Mouse (Mus musculus): ENCODE measurements around the gene Corin. TPM values are rescaled to one million over a fixed set of nuclear protein-coding genes. Genes with fewer than 3 reads are reported as not detected.
A peak's percentile ranks its signal among the peaks of the same experiment; 100 is the strongest.

The Corin gene
- polyA plus RNA-seq, 1 experiment from 2014 or later = 1.4 TPM

- no peak for ATAC-seq (ENCODE audit: insufficient number of reproducible peaks, insufficient read depth, low FRiP score, low read depth)
- Histone ChIP-seq H3K9ac (replicated peaks; ENCODE audit: low read depth, low read length) (no peak overlapping the region), H3K27me3 (ENCODE audit: control insufficient read depth, insufficient read depth, low read length) (no peaks in the 10 kb centered on the region), H3K27ac (ENCODE audit: low read length) (no peak overlapping the region), H3K36me3 (ENCODE audit: control insufficient read depth, insufficient read depth, low read length) (no peaks in the 10 kb centered on the region), H3K4me1 (ENCODE audit: control insufficient read depth, insufficient read depth, low read length) (no peaks in the 10 kb centered on the region), H3K4me3 (ENCODE audit: low read depth, low read length) (no peak overlapping the region), H3K9me3 (ENCODE audit: control insufficient read depth, low read depth, low read length) (no peaks in the 10 kb centered on the region), H3K4me2 (replicated peaks; ENCODE audit: low read depth, low read length) (no peak overlapping the region)
- WGBS = 70% methylated on average over 3 of the region's 3 CpGs
Observed at GRCm38 (mm10) chr5:72431856-72432255, 72.4 kb downstream of the Corin start.

- Histone ChIP-seq H3K27ac (ENCODE audit: low read length) (no peak overlapping the region), H3K4me3 (ENCODE audit: low read depth, low read length) (no peak overlapping the region), H3K27me3 (ENCODE audit: control insufficient read depth, insufficient read depth, low read length) (no peaks in the 10 kb centered on the region), H3K4me1 (ENCODE audit: control insufficient read depth, insufficient read depth, low read length) (no peaks in the 10 kb centered on the region), H3K9me3 (ENCODE audit: control insufficient read depth, low read depth, low read length) (no peaks in the 10 kb centered on the region), H3K9ac (replicated peaks; ENCODE audit: low read depth, low read length) (no peak overlapping the region), H3K36me3 (ENCODE audit: control insufficient read depth, insufficient read depth, low read length) (no peaks in the 10 kb centered on the region), H3K4me2 (replicated peaks; ENCODE audit: low read depth, low read length) (no peak overlapping the region)
- ATAC-seq (ENCODE audit: insufficient number of reproducible peaks, insufficient read depth, low FRiP score, low read depth) = no peak
- WGBS = 87% methylated on average over 4 of the region's 4 CpGs
Observed at GRCm38 (mm10) chr5:72427556-72427955, 76.7 kb downstream of the Corin start.

- Histone ChIP-seq H3K4me2 (replicated peaks; ENCODE audit: low read depth, low read length) (no peak overlapping the region), H3K9ac (replicated peaks; ENCODE audit: low read depth, low read length) (no peak overlapping the region), H3K27me3 (ENCODE audit: control insufficient read depth, insufficient read depth, low read length) (no peaks in the 10 kb centered on the region), H3K4me3 (ENCODE audit: low read depth, low read length) (no peak overlapping the region), H3K9me3 (ENCODE audit: control insufficient read depth, low read depth, low read length) (no peaks in the 10 kb centered on the region), H3K4me1 (ENCODE audit: control insufficient read depth, insufficient read depth, low read length) (no peaks in the 10 kb centered on the region), H3K27ac (ENCODE audit: low read length) (no peak overlapping the region), H3K36me3 (ENCODE audit: control insufficient read depth, insufficient read depth, low read length) (no peaks in the 10 kb centered on the region)
- no peak for ATAC-seq (ENCODE audit: insufficient number of reproducible peaks, insufficient read depth, low FRiP score, low read depth)
Observed at GRCm38 (mm10) chr5:72425342-72426010, 78.8 kb downstream of the Corin start.

DNA sequence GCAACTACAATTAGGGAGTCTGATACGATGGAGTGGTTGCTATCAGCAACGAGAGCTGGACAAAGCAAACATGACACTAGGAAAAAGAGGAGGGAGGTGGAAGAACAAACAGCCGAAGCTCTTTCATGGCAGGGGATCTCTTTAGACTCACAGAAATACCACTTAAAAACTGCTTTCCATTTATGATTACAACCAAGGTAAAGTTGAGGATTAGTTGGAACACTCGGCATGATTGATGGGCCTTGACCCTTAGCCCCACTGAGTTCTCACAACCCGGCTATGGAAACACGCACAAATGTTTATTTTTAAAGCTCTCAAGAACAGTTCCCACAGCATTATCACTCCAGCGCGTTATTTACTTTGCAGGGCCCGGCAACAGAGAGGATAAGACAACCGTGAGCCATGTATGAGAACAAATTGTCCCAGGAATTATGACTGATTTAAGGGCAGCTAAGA lies 92.4 kb downstream of the Corin start:
- Histone ChIP-seq H3K27me3 (ENCODE audit: control insufficient read depth, insufficient read depth, low read length) (no peaks in the 10 kb centered on the region), H3K9me3 (ENCODE audit: control insufficient read depth, low read depth, low read length) (no peaks in the 10 kb centered on the region), H3K4me2 (replicated peaks; ENCODE audit: low read depth, low read length) (no peak overlapping the region; the same call in 1 of the 2 replicates), H3K36me3 (ENCODE audit: control insufficient read depth, insufficient read depth, low read length) (no peaks in the 10 kb centered on the region), H3K4me3 (ENCODE audit: low read depth, low read length) (no peak overlapping the region), H3K4me1 (ENCODE audit: control insufficient read depth, insufficient read depth, low read length) (0 out of 2 replicates have a peak, but pooled peaks cover 4% of the 10 kb centered on the region), H3K9ac (replicated peaks; ENCODE audit: low read depth, low read length) (no peak overlapping the region), H3K27ac (ENCODE audit: low read length) (no peak overlapping the region)
- WGBS = 7% methylated on average over 10 of the region's 10 CpGs
- peak; percentile 89 for ATAC-seq (ENCODE audit: insufficient number of reproducible peaks, insufficient read depth, low FRiP score, low read depth)

- 72% methylated on average over 3 of the region's 3 CpGs for WGBS
- H3K27ac ChIP-seq (ENCODE audit: low read length) = no peak overlapping the region
- H3K4me2 ChIP-seq (replicated peaks; ENCODE audit: low read depth, low read length) = no peak overlapping the region
- H3K36me3 ChIP-seq (ENCODE audit: control insufficient read depth, insufficient read depth, low read length) = no peaks in the 10 kb centered on the region
- no peaks in the 10 kb centered on the region for H3K27me3 ChIP-seq (ENCODE audit: control insufficient read depth, insufficient read depth, low read length)
- no peak for ATAC-seq (ENCODE audit: insufficient number of reproducible peaks, insufficient read depth, low FRiP score, low read depth)
- H3K4me1 ChIP-seq (ENCODE audit: control insufficient read depth, insufficient read depth, low read length) = 0 out of 2 replicates have a peak, but pooled peaks cover 4% of the 10 kb centered on the region
- no peak overlapping the region for H3K9ac ChIP-seq (replicated peaks; ENCODE audit: low read depth, low read length)
- H3K9me3 ChIP-seq (ENCODE audit: control insufficient read depth, low read depth, low read length) = no peaks in the 10 kb centered on the region
- H3K4me3 ChIP-seq (ENCODE audit: low read depth, low read length) = no peak overlapping the region
Observed at GRCm38 (mm10) chr5:72410841-72411240, 93.4 kb downstream of the Corin start.

DNA sequence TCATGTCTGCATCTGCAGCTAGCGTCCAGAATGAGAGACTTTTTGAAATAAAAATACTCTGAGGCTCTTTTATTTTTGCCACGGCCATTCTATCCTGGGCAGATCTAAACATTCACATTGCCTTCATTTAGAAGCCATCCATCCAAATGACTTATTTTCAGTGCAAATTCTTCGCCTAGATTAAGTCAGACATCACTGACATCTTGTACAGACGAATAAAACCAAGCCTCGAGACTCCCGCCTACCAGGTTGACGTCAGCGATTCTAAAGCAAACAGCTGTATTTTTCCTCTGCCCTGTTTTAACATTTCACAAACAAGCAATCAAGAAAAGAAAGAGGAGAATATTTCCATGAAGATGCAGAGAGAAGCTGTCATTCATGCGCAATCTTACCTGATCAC lies 100.9 kb downstream of the Corin start:
- Histone ChIP-seq H3K9ac (replicated peaks; ENCODE audit: low read depth, low read length) (no peak overlapping the region), H3K4me1 (ENCODE audit: control insufficient read depth, insufficient read depth, low read length) (no peaks in the 10 kb centered on the region), H3K9me3 (ENCODE audit: control insufficient read depth, low read depth, low read length) (no peaks in the 10 kb centered on the region), H3K4me2 (replicated peaks; ENCODE audit: low read depth, low read length) (no peak overlapping the region), H3K27ac (ENCODE audit: low read length) (no peak overlapping the region), H3K27me3 (ENCODE audit: control insufficient read depth, insufficient read depth, low read length) (no peaks in the 10 kb centered on the region), H3K4me3 (ENCODE audit: low read depth, low read length) (no peak overlapping the region), H3K36me3 (ENCODE audit: control insufficient read depth, insufficient read depth, low read length) (no peaks in the 10 kb centered on the region)
- ATAC-seq (ENCODE audit: insufficient number of reproducible peaks, insufficient read depth, low FRiP score, low read depth) = no peak
- WGBS = 56% methylated on average over 9 of the region's 9 CpGs

DNA sequence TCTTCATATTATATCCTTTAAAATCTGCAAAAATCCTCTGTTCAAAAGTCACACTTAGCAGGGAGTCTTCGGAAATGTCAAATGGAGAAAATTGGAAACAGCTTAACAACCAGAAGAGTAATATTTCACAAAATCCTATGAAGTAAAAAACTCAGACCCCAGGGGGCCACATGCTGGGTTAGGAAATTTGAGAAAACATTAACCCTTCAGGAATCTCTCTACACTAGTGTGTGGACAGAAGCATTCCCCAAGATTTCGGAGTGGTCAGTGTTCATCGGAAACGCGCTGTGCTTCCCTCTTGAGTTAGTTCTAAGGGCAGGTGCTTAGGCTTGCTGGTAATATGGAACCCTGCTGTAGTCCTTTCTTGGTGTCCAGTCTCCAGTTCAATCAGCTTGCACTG lies 101.4 kb downstream of the Corin start:
- Histone ChIP-seq H3K27ac (ENCODE audit: low read length) (no peak overlapping the region), H3K4me1 (ENCODE audit: control insufficient read depth, insufficient read depth, low read length) (no peaks in the 10 kb centered on the region), H3K36me3 (ENCODE audit: control insufficient read depth, insufficient read depth, low read length) (no peaks in the 10 kb centered on the region), H3K4me3 (ENCODE audit: low read depth, low read length) (no peak overlapping the region), H3K4me2 (replicated peaks; ENCODE audit: low read depth, low read length) (no peak overlapping the region), H3K9ac (replicated peaks; ENCODE audit: low read depth, low read length) (no peak overlapping the region), H3K27me3 (ENCODE audit: control insufficient read depth, insufficient read depth, low read length) (no peaks in the 10 kb centered on the region), H3K9me3 (ENCODE audit: control insufficient read depth, low read depth, low read length) (no peaks in the 10 kb centered on the region)
- WGBS = 80% methylated on average over 5 of the region's 5 CpGs
- ATAC-seq (ENCODE audit: insufficient number of reproducible peaks, insufficient read depth, low FRiP score, low read depth) = no peak

GRCm38 (mm10) chr5:72401778-72402177 lies 102.5 kb downstream of the Corin start:
- WGBS = 79% methylated on average over 10 of the region's 10 CpGs
- Histone ChIP-seq H3K27me3 (ENCODE audit: control insufficient read depth, insufficient read depth, low read length) (no peaks in the 10 kb centered on the region), H3K27ac (ENCODE audit: low read length) (no peak overlapping the region), H3K9me3 (ENCODE audit: control insufficient read depth, low read depth, low read length) (no peaks in the 10 kb centered on the region), H3K9ac (replicated peaks; ENCODE audit: low read depth, low read length) (no peak overlapping the region), H3K4me1 (ENCODE audit: control insufficient read depth, insufficient read depth, low read length) (no peaks in the 10 kb centered on the region), H3K4me2 (replicated peaks; ENCODE audit: low read depth, low read length) (no peak overlapping the region), H3K4me3 (ENCODE audit: low read depth, low read length) (no peak overlapping the region), H3K36me3 (ENCODE audit: control insufficient read depth, insufficient read depth, low read length) (no peaks in the 10 kb centered on the region)
- no peak for ATAC-seq (ENCODE audit: insufficient number of reproducible peaks, insufficient read depth, low FRiP score, low read depth)

GRCm38 (mm10) chr5:72401251-72401650 lies 103.0 kb downstream of the Corin start:
- ATAC-seq (ENCODE audit: insufficient number of reproducible peaks, insufficient read depth, low FRiP score, low read depth) = no peak
- no peak overlapping the region for H3K4me3 ChIP-seq (ENCODE audit: low read depth, low read length)
- no peaks in the 10 kb centered on the region for H3K9me3 ChIP-seq (ENCODE audit: control insufficient read depth, low read depth, low read length)
- no peaks in the 10 kb centered on the region for H3K27me3 ChIP-seq (ENCODE audit: control insufficient read depth, insufficient read depth, low read length)
- H3K4me2 ChIP-seq (replicated peaks; ENCODE audit: low read depth, low read length) = no peak overlapping the region
- H3K36me3 ChIP-seq (ENCODE audit: control insufficient read depth, insufficient read depth, low read length) = no peaks in the 10 kb centered on the region
- WGBS = 77% methylated on average over 3 of the region's 3 CpGs
- no peak overlapping the region for H3K27ac ChIP-seq (ENCODE audit: low read length)
- H3K9ac ChIP-seq (replicated peaks; ENCODE audit: low read depth, low read length) = no peak overlapping the region
- no peaks in the 10 kb centered on the region for H3K4me1 ChIP-seq (ENCODE audit: control insufficient read depth, insufficient read depth, low read length)
